Mouse (Mus musculus) cortical plate, adult 2 months (tissue): ENCODE results near the gene Rtn4ip1.

Experiments
- CTCF ChIP-seq: fragments of 200-500 bp; IDR thresholded peaks from 2 replicates; pipeline ENCODE4 v1.5.1; 2011; ENCODE audit warnings: mild to moderate bottlenecking, control low read depth, low read length; ENCODE audit not compliant: insufficient read depth; ENCODE audit errors: extremely low read depth
- POLR2A ChIP-seq: fragments of 200-500 bp; IDR thresholded peaks from 2 replicates; pipeline ENCODE4 v1.6.1; 2011; ENCODE audit warnings: mild to moderate bottlenecking, low read length, control low read depth; ENCODE audit not compliant: insufficient read depth; ENCODE audit errors: extremely low read depth

GRCm38 (mm10) chr10:43916181-43916580, 14.6 kb downstream of the Rtn4ip1 start:
- no peak for TF ChIP-seq CTCF
- no peak for TF ChIP-seq POLR2A
